Mouse (Mus musculus): ENCODE results near the gene Urgcp. TPM values are rescaled to one million over a fixed set of nuclear protein-coding genes. Genes with fewer than 3 reads are reported as not detected.

Urgcp gene
- polyA plus RNA-seq, 1 experiment from 2014 or later = 21.6 TPM

DNA sequence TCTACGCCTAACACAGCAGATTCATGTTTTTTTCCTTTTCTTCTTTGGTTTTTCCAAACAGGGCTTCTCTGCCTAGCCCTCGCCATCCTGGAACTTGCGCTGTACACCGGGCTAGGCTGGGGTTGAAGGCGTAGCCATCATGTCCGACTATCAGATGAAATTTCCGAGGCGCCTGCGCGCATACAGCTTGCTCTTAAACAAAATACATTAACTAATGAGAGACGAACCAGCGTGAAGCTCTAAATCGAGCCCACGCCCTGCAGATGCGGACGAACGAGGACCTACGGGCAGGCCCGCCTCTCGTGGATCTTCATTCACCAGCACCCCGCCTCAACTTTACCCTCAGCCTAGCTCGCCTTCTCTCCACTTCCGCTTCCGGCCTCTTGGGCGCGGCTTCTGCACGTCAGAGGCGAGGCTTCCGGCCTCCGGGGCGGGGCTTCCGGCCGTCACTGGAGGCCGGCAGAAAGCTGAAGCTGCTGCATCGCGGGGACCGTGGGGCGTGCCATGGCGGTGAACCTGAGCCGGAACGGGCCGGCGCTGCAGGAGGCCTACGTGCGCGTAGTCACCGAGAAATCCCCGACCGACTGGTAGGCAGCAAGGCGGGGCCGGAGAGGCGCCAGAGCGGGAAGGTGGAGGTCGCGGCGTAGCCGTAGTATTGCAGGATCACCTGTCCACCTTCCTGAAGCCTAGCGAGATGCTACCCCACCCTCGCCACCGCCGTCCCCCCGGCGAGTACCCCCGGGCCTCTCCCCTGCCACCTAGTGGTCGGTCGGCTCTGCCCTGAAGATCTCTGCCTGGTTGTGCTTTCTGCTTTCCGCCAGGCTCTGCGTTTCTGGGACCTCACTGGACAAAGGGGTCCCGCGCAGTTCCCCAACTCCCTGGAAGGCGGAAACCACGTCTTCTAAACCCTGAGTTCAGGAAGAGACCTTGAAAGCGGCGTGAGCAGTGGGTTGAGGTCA is 26.2 kb upstream of the Urgcp start, which contains the start of gene Dbnl:
Gene Dbnl (plus strand): TSS at position 433 of the 959 bp plus-strand sequence.
- WGBS = under 1% methylated on average over 74 of the region's 74 CpGs
- Histone ChIP-seq H3K4me1 (ENCODE audit: control insufficient read depth, insufficient read depth, low read length) (peaks cover 19% of the 10 kb centered on the region), H3K4me3 (ENCODE audit: low read length) (peak within 1 kb of the TSS; percentile 82), H3K4me2 (ENCODE audit: low read depth, low read length) (peak within 1 kb of the TSS; percentile 80), H3K36me3 (ENCODE audit: control insufficient read depth, insufficient read depth, low read length) (no peaks in the 10 kb centered on the region; the same call in 1 of the 2 replicates), H3K9ac (ENCODE audit: low read depth, low read length) (peak within 1 kb of the TSS; percentile 75), H3K27ac (ENCODE audit: low read length) (peak within 1 kb of the TSS; percentile 93), H3K27me3 (replicated peaks; ENCODE audit: control insufficient read depth, insufficient read depth, low read length) (no peaks in the 10 kb centered on the region), H3K9me3 (ENCODE audit: control insufficient read depth, low read length) (no peaks in the 10 kb centered on the region)
- ATAC-seq = peak; percentile 96

GRCm38 (mm10) chr11:5787671-5788055 is 25.5 kb upstream of the Urgcp start:
- peak overlapping the region; percentile 80 for H3K4me2 ChIP-seq (ENCODE audit: low read depth, low read length)
- peak overlapping the region; percentile 75 for H3K9ac ChIP-seq (ENCODE audit: low read depth, low read length)
- no peaks in the 10 kb centered on the region for H3K27me3 ChIP-seq (replicated peaks; ENCODE audit: control insufficient read depth, insufficient read depth, low read length)
- peak overlapping the region; percentile 82 for H3K4me3 ChIP-seq (ENCODE audit: low read length)
- H3K36me3 ChIP-seq (ENCODE audit: control insufficient read depth, insufficient read depth, low read length) = no peaks in the 10 kb centered on the region; the same call in 1 of the 2 replicates
- peak overlapping the region; percentile 93 for H3K27ac ChIP-seq (ENCODE audit: low read length)
- peaks cover 21% of the 10 kb centered on the region for H3K4me1 ChIP-seq (ENCODE audit: control insufficient read depth, insufficient read depth, low read length)
- no peak for ATAC-seq
- 35% methylated on average over 8 of the region's 8 CpGs for WGBS
- no peaks in the 10 kb centered on the region for H3K9me3 ChIP-seq (ENCODE audit: control insufficient read depth, low read length)

DNA sequence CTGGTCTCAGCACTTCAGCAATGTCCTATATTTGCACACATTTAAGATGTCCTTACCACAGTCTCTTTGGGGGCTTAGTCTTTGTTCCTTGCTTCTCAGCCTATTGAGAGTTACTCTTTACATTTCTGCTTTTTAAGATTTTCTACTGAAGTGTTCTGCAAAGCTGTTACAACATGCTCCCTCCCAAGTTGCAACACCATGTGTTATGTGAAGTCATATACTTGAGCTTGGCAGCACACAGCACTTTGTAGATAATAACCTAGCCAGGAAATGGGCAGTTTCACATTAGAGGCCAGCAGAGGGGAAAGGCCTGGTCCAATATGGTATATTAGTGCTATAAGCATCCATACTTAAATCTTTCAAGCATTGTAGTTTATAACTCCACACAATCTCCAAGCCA is 23.6 kb upstream of the Urgcp start:
- Histone ChIP-seq H3K4me1 (ENCODE audit: control insufficient read depth, insufficient read depth, low read length) (peaks cover 21% of the 10 kb centered on the region), H3K27me3 (replicated peaks; ENCODE audit: control insufficient read depth, insufficient read depth, low read length) (no peaks in the 10 kb centered on the region), H3K27ac (ENCODE audit: low read length) (peak overlapping the region; percentile 27), H3K4me3 (ENCODE audit: low read length) (no peak overlapping the region), H3K4me2 (ENCODE audit: low read depth, low read length) (no peak overlapping the region), H3K9ac (ENCODE audit: low read depth, low read length) (no peak overlapping the region; the same call in 1 of the 2 replicates), H3K9me3 (ENCODE audit: control insufficient read depth, low read length) (no peaks in the 10 kb centered on the region), H3K36me3 (ENCODE audit: control insufficient read depth, insufficient read depth, low read length) (no peaks in the 10 kb centered on the region)
- no peak for ATAC-seq

DNA sequence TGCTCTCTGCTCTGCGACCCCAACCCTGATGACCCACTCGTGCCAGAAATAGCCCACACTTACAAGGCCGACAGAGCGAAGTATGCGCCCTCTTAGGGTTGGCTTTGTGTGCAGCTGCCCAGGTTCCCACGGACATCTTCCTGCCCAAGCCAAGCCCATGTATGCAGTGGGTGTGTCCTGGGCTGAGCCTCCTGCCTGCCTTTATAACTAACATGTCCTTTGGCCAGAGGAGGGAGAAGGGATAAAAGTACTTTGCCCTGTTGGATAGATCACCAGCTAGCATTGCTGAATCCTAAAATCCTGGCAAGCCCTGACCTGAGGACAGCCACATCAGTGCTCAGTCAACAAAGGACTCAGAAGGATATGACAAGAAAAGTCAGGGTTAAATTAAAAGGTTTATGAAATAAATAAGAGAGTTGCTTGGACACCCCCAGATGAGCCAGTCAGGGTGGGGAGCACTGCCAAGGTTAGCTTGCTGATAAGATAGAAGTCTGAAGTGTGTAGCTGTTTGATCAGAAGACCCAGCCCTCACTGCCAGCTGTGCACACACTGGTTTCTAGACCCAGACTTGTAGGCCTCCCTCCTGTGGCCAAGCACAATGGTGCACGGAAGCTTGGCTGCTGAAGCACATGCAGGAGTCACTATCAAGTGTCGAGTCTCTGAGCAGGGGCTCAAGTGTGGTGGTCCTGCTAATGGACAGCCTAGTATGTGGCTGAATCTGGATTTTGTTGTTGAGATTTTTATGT is 20.2 kb upstream of the Urgcp start:
- WGBS = 43% methylated on average over 8 of the region's 8 CpGs

DNA sequence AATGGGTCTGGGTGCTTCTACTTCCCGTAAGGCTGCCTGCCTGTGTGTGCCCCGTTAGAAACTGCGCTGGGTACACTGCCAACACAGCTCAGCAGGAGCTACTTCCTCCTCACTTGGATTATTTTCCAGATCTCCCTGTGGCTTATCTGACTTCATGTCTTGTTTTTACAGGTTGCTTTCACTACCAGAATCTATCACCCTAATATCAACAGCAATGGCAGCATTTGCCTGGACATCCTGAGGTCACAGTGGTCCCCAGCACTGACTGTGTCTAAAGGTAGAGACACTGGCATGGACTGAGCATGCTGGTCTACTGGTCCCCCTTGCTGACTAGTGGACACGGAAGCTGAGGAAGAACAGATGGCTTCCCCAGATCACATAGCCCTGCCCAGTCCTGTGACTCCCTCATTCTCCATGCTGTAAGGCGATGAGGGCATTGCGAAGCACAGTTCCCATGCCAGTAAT is 17.9 kb upstream of the Urgcp start:
- H3K27me3 ChIP-seq (replicated peaks; ENCODE audit: control insufficient read depth, insufficient read depth, low read length) = no peaks in the 10 kb centered on the region
- H3K4me3 ChIP-seq (ENCODE audit: low read length) = no peak overlapping the region
- no peaks in the 10 kb centered on the region for H3K36me3 ChIP-seq (ENCODE audit: control insufficient read depth, insufficient read depth, low read length)
- no peak overlapping the region for H3K27ac ChIP-seq (ENCODE audit: low read length)
- peaks cover 7% of the 10 kb centered on the region for H3K4me1 ChIP-seq (ENCODE audit: control insufficient read depth, insufficient read depth, low read length)
- 89% methylated on average over 6 of the region's 6 CpGs for WGBS
- no peak overlapping the region for H3K9ac ChIP-seq (ENCODE audit: low read depth, low read length)
- H3K9me3 ChIP-seq (ENCODE audit: control insufficient read depth, low read length) = no peaks in the 10 kb centered on the region
- ATAC-seq = no peak
- no peak overlapping the region for H3K4me2 ChIP-seq (ENCODE audit: low read depth, low read length)

More for the DNA sequence above, 20.2 kb upstream of the Urgcp start:
- Histone ChIP-seq H3K36me3 (ENCODE audit: control insufficient read depth, insufficient read depth, low read length) (no peaks in the 10 kb centered on the region), H3K4me1 (ENCODE audit: control insufficient read depth, insufficient read depth, low read length) (peaks cover 11% of the 10 kb centered on the region), H3K4me2 (ENCODE audit: low read depth, low read length) (0 out of 2 replicates have a peak overlapping the region, but pooled peaks have one; percentile 22), H3K27ac (ENCODE audit: low read length) (peak overlapping the region; percentile 83), H3K9ac (ENCODE audit: low read depth, low read length) (no peak overlapping the region), H3K27me3 (replicated peaks; ENCODE audit: control insufficient read depth, insufficient read depth, low read length) (no peaks in the 10 kb centered on the region), H3K4me3 (ENCODE audit: low read length) (no peak overlapping the region), H3K9me3 (ENCODE audit: control insufficient read depth, low read length) (no peaks in the 10 kb centered on the region)
- ATAC-seq = peak; percentile 95

- Histone ChIP-seq H3K9me3 (ENCODE audit: control insufficient read depth, low read length) (no peaks in the 10 kb centered on the region), H3K27me3 (replicated peaks; ENCODE audit: control insufficient read depth, insufficient read depth, low read length) (no peaks in the 10 kb centered on the region), H3K4me1 (ENCODE audit: control insufficient read depth, insufficient read depth, low read length) (peaks cover 3% of the 10 kb centered on the region; the same call in 1 of the 2 replicates), H3K4me2 (ENCODE audit: low read depth, low read length) (no peak overlapping the region), H3K27ac (ENCODE audit: low read length) (no peak overlapping the region), H3K4me3 (ENCODE audit: low read length) (no peak overlapping the region), H3K36me3 (ENCODE audit: control insufficient read depth, insufficient read depth, low read length) (no peaks in the 10 kb centered on the region), H3K9ac (ENCODE audit: low read depth, low read length) (no peak overlapping the region)
- 75% methylated on average over 2 of the region's 2 CpGs for WGBS
- ATAC-seq = no peak
These were observed 16.3 kb upstream of the Urgcp start for GRCm38 (mm10) chr11:5778481-5778880.

DNA sequence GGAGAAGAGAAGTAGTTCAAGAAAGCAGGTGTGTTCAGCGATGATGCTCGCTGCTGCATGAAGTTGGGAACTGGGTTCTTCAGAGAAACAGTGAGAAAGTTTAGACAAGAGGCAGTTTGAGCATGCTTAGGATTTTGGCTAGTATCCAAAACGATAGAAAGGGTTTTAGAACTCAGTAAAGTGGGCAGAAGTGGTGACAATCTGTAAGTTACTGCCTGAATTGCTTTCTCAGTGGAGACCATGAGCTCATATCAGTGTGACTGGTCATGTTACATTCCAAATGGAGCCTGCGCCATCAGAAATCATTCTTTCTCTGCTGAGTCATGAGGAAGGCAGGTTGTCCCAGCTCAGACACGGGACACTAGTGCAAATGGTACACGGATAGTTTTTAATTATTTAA is 3.8 kb upstream of the Urgcp start:
- 87% methylated on average over 6 of the region's 6 CpGs for WGBS
- no peak overlapping the region for H3K4me2 ChIP-seq (ENCODE audit: low read depth, low read length)
- peaks cover 11% of the 10 kb centered on the region; the same call in 1 of the 2 replicates for H3K36me3 ChIP-seq (ENCODE audit: control insufficient read depth, insufficient read depth, low read length)
- no peak overlapping the region for H3K9ac ChIP-seq (ENCODE audit: low read depth, low read length)
- H3K4me1 ChIP-seq (ENCODE audit: control insufficient read depth, insufficient read depth, low read length) = no peaks in the 10 kb centered on the region
- no peak for ATAC-seq
- H3K27ac ChIP-seq (ENCODE audit: low read length) = no peak overlapping the region
- H3K27me3 ChIP-seq (replicated peaks; ENCODE audit: control insufficient read depth, insufficient read depth, low read length) = no peaks in the 10 kb centered on the region
- no peak overlapping the region for H3K4me3 ChIP-seq (ENCODE audit: low read length)
- H3K9me3 ChIP-seq (ENCODE audit: control insufficient read depth, low read length) = no peaks in the 10 kb centered on the region

DNA sequence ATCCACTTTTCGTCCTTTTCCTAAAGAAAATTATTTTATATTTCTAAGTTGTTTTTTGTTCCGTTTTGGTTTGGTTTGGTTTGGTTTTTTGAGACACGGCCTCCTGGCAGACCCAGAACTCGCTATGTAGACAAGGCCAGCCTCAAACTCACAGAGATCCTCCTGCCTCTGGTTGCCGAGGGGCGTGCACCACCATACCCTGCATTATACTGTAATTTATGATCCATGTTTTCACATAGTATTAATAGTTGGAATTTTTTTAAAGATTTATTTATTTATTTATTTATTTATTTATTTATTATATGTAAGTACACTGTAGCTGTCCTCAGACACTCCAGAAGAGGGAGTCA is 432 bp upstream of the Urgcp start:
- Histone ChIP-seq H3K36me3 (ENCODE audit: control insufficient read depth, insufficient read depth, low read length) (0 out of 2 replicates have a peak, but pooled peaks cover 2% of the 10 kb centered on the region), H3K4me2 (ENCODE audit: low read depth, low read length) (peak overlapping the region; percentile 59), H3K9ac (ENCODE audit: low read depth, low read length) (peak overlapping the region; percentile 92), H3K4me1 (ENCODE audit: control insufficient read depth, insufficient read depth, low read length) (0 out of 2 replicates have a peak, but pooled peaks cover 2% of the 10 kb centered on the region), H3K4me3 (ENCODE audit: low read length) (peak overlapping the region; percentile 80), H3K27me3 (replicated peaks; ENCODE audit: control insufficient read depth, insufficient read depth, low read length) (no peaks in the 10 kb centered on the region), H3K9me3 (ENCODE audit: control insufficient read depth, low read length) (no peaks in the 10 kb centered on the region), H3K27ac (ENCODE audit: low read length) (0 out of 2 replicates have a peak overlapping the region, but pooled peaks have one; percentile 96)
- ATAC-seq = peak; percentile 22; the same call in 1 of the 2 replicates
- 9% methylated on average over 6 of the region's 6 CpGs for WGBS

DNA sequence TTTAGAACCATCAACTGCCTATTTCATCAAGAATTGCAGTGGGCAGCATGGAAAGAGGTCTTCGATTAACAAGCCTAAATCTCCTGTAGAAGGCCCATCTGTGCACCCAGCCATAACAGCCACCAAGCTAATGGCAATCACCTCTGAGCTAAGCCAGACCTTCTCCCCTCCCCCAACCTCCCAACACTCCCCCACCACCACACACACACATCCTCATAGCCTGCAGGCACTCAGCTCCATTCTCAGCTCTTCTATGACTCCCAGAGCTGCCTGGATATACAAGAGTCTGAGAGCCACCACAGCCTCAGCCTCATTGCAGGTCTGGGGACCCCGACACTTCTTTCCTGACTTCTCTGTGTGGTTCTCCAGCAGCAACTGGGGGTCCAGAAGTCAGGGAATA is 8.4 kb downstream of the Urgcp start:
- H3K27ac ChIP-seq (ENCODE audit: low read length) = no peak overlapping the region
- WGBS = 74% methylated on average over 2 of the region's 2 CpGs
- H3K9ac ChIP-seq (ENCODE audit: low read depth, low read length) = no peak overlapping the region
- ATAC-seq = no peak
- H3K9me3 ChIP-seq (ENCODE audit: control insufficient read depth, low read length) = peaks cover 3% of the 10 kb centered on the region
- no peaks in the 10 kb centered on the region for H3K27me3 ChIP-seq (replicated peaks; ENCODE audit: control insufficient read depth, insufficient read depth, low read length)
- no peaks in the 10 kb centered on the region for H3K4me1 ChIP-seq (ENCODE audit: control insufficient read depth, insufficient read depth, low read length)
- no peak overlapping the region for H3K4me3 ChIP-seq (ENCODE audit: low read length)
- no peaks in the 10 kb centered on the region for H3K36me3 ChIP-seq (ENCODE audit: control insufficient read depth, insufficient read depth, low read length)
- H3K4me2 ChIP-seq (ENCODE audit: low read depth, low read length) = no peak overlapping the region

All from intestine, embryonic 16.5 days (tissue).